Mouse (Mus musculus) ovary, postnatal 14 days (tissue): Measurements from ENCODE around the gene Grm6.

ENCODE experiments used
- DNase-seq: peaks from one replicate; pipeline ENCODE4 v3.0.0; 2022; ENCODE audit warnings: low spot score

Grm6 gene

GRCm38 (mm10) chr11:50850177-50850735 lies at the start of gene Grm6:
Gene Grm6, plus strand, starts transcription at chr11:50850685.
- DNase-seq: no peak

- no peak for DNase-seq
These were observed 36.3 kb upstream of the Grm6 start for GRCm38 (mm10) chr11:50814233-50814632.

DNA sequence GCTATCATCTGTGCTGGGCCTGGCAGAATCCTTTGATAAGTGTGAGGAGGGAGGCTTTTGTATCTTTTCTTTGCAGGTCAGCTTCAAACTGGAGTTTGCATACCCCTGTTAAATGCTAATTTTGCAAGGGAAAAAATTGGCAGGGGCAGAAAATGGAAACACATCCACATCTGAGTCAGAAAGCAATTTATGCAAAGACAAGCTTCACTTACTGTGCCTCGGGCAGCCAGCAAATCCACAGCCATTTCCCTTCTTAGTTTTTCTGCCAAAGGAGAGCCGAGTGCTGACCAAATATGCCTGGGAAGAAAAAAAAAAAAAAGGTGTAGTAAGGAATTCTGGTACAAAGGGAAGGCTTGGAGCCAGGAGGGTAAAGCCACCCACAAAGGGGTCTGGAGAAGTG lies 24.3 kb upstream of the Grm6 start:
- DNase-seq: no peak

DNA sequence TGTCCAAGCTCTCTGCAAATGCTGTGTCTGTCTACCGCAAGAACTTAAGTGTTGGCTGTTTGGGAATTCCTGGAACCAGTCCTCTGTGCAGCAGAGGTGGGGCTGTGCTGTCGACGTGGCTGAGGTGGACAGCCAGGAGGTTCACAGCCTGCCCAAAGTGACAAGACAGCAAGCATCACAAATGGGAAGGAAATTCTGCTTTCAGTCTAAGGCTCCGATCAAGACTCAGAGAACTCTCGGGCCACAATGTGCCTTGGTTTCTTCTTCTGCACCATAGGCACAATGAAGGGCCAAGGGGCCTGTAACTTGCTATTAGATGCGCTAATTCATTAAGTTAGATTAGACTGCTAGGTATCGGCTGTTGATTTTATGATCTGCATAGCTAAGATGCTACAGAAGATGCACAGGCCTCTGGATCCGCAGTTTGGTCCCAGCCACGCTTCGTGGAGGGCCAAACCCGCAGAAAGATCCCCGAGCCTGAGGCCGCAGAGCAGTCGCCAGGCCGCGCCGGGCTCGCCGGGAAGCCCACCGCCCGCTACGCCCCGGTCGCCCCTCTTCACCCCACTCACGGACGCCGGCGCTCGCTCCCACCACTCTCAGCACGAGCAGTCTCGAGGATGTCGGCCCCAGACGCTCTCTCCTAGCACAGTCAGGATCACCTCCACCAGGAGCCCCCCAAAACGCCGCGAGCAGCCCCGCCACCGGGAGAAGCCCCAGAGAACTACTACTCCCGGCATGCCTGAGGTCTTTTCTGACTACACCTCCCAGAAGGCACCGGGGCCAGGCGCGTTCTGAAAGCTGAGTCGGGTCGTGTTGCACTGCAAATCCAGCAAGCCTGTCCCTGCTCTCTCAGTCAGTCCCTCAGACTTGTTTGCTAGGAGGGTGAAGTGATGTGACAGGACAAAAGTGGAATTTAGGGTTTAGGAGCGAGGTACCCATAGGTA lies 23.2 kb upstream of the Grm6 start, which contains the start of gene Zfp354c:
Gene Zfp354c, minus strand, starts transcription at position 715 of the 944 bp plus-strand sequence.
- peak; percentile 72 for DNase-seq

GRCm38 (mm10) chr11:50835727-50836126 lies 14.8 kb upstream of the Grm6 start:
- no peak for DNase-seq

GRCm38 (mm10) chr11:50841023-50841735 lies 9.3 kb upstream of the Grm6 start, which contains the start of gene Zfp879:
Gene Zfp879, minus strand, starts transcription at chr11:50841552.
- peak; percentile 87 for DNase-seq

DNA sequence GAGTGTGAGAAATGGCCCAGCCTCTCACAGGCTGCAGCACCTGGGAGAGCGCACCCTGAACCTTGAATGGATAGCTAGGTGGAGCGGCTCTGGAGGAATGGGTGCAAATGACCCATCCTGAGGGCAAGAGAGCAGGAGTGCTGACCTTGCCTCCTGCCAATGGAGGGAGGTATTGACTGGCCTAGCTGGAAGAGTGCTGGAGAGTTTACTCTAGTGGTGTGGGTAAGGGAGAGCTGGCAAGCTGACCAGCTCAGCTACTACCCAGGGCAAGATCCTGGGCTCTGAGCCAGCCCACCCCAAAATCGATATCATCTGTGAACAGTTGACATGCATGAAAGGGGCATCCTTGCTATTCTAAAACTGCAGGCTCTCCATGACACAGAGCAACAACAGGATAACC lies 4.5 kb upstream of the Grm6 start:
- no peak for DNase-seq

DNA sequence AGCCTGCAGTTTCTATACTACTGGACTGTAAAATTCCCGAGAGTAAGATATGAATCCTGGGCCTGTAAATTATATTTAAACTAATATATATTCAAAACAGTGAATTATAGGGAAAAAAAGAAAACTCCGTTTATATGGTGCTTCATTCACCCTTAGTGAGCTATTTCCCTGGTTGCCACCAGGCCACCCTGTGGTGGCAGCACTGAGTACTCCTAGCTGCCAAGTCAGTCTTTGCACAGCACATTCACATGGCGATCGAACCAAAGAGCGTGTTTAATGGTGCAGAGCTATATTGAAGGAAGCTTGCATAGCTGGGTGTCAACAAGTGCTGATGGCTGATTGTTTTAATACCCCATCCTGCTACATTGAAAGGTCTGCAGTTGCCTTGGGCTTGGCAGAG lies 3.4 kb upstream of the Grm6 start:
- DNase-seq: no peak

DNA sequence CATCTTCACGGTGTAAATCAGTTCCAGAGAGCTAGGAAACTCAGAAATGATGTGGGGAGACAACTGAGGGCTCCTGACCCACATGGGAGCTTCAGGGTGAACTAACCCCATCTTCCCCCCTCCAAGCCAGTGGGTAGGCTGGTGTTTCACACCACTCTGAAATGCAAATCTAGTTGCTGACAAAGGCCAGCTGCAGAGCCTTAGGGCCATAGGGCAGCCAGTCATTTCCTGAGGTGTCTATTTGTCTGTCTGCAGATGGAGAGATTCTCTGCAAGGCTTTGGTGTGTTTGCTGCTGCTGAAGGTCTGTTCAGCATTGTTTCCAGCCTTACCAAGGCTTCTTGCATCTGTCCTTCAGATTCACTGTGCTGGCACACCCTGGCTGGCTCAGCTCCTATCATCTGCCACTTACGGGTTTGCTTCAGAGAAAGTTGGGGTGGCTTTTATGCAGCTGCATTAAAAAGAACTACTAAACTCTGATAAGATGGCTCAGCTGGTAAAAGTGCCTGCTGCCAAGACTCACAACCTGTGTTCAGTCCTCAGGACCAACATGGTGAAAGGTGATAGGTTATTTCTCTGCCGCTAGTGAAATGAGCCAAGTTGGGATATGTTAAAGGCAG lies 1.9 kb upstream of the Grm6 start:
- DNase-seq: no peak

DNA sequence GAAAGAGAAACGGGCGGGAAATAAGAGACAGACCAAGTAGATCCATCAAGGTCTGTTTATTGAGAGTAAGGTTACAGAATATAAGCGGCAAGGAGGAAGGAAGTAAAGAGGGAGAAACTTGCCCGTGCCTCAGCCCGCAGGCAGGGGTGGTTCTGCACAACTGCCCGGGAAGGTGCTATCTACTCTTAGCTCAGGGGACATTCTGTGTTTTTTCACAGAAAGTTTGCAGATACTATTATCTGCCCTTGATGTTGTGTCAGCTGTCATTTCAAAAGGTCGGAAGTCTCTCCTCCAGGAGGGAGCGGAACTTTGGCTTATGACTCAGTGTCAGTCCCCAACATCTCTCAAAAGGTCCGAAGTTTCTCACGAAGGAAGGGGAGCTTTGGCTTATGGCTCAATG lies 1.2 kb upstream of the Grm6 start:
- no peak for DNase-seq

GRCm38 (mm10) chr11:50850989-50851601 lies 610 bp downstream of the Grm6 start:
- DNase-seq: no peak

- no peak for DNase-seq
These were observed 28.2 kb downstream of the Grm6 start for GRCm38 (mm10) chr11:50878641-50879040.

- DNase-seq: no peak
These were observed 33.3 kb downstream of the Grm6 start for GRCm38 (mm10) chr11:50883756-50884155.

DNA sequence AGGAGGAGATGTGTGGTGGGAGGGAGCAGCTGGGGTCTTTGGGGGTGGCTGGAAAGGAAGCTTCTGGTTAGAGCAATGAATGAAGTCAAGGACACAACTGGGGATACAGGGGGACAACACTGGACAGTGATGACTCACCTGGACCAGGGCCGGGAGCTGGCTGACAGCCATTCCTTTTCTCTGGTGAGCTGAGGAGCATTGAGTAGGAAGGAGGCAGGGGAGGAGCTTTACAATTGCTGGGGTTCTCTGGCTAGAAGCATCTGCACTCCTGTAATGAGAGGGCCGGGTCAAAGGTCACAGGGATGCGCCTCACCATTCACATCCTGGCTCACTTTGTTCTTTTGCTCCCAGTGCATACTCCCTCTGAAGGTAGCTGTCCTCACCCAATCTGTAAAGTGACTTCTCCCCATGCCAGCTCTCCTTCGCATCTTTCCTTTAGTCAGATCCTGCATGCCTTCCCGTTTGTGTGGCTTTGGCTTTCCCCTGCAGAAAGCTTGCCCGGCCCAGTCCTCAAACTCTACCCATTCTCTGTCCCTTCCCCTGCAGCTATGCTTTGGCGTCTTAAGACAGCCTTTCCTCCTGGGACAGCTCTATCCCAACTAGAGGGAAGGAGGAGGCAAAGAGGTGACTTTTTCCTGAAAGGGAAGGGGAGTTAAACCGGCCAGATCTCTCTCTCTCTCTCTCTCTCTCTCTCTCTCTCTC lies 35.9 kb downstream of the Grm6 start:
- peak; percentile 1 for DNase-seq

DNA sequence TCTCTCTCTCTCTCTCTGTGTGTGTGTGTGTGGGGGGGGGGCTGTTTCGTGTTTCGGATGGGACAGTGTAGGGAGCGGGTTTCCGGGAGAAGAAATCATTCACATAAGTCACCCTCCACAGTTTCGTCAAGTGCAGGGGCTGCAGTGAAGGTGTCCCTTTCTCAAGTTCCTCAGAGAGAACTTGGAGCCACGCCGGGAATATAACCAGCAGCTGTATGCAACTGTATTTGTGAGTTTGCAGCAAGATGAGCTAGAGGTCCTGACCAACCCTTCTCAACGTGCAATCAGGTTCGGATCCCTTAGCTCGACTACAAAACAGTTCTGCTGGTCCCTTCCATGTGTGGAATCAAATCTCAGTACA lies 36.4 kb downstream of the Grm6 start:
- DNase-seq: no peak

DNA sequence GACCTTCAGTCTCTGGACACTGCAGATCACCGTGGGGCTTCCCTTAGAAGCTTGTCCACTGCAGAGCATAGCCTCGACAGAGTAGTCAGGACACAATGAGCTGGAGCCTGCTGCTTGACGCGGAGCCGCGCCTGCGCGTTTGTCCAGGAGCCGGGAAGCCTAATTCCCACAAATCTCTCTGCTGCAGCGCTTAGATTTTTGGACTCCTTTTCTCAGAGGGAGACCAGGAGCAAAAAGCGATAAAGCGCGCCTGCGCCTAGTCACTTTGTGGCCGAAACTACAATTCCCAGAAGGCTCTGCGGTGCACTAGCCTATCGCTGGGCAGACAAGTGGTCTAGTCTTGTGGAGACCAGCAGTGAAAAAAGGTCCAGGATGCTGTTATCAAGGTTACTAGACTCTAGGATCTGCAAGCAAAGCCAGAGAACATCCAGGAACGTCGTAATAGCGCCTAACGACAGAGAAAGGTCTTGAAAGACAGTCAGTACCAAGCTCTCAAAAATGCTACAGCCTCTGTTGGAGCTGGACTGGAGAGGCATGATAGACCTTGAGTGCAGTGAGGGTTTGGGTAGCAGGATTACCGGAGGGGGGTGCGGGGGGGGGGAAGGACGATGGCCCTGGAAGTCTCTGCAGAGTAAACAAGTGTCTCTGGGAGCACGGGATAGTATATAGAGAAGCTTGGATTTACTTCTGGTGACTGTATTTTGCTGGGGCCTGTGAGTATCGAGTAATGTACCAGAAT lies 37.1 kb downstream of the Grm6 start, which contains the start of gene Zfp454:
Gene Zfp454, minus strand, starts transcription at position 262 of the 739 bp plus-strand sequence.
- DNase-seq: peak; percentile 79

GRCm38 (mm10) chr11:50892441-50892840 lies 42.0 kb downstream of the Grm6 start:
- no peak for DNase-seq

DNA sequence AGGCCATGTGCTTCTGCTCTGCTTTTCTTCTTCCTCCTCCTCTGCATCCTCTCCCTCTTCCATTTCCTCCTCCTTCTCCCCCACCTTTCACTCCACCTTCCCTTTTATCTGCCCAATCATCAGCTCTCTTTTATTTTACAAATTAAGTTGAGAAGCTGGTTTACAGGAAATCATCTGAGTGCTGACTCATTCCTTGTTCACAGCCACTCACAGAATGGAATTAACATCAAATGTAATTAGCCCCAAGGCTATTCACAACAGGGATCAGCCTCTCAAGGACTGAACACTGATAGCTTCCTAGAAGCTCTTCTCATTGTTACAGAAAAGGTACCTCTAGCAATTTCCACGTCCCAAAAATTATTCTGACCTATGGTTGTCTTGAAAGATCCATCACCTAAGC lies 46.9 kb downstream of the Grm6 start:
- no peak for DNase-seq

GRCm38 (mm10) chr11:50908136-50908535 lies 57.7 kb downstream of the Grm6 start:
- DNase-seq: no peak

GRCm38 (mm10) chr11:50913301-50913700 lies 62.8 kb downstream of the Grm6 start:
- no peak for DNase-seq
